Mouse (Mus musculus): ENCODE results near the gene Mettl27. TPM values are rescaled to one million over a fixed set of nuclear protein-coding genes. Genes with fewer than 3 reads are reported as not detected.
A peak's percentile ranks its signal among the peaks of the same experiment; 100 is the strongest.

Mettl27 gene
- total RNA-seq, 1 experiment from 2014 or later, result 7.4 TPM

DNA sequence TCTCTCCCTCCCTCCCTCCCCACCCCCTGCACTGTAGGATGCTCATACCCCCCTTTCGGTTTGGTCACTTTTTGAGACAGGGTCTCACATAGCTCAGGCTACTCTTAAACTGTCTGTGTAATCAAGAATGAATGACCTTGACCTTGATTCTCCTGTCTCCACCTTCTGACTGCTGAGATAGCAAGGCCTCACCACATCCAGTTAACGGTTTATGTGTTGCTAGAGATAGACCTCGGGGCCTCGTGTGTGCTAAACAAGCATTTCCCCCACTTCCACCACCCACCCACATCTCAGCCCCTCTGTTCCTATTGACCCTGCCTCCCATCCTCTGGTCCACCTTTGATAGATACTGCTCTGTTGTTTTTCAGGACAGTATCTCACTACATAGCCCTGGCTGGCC is 45.7 kb downstream of the Mettl27 start:
- no peak for ATAC-seq (replicated peaks; ENCODE audit: low read depth, poor library complexity, severe bottlenecking)

DNA sequence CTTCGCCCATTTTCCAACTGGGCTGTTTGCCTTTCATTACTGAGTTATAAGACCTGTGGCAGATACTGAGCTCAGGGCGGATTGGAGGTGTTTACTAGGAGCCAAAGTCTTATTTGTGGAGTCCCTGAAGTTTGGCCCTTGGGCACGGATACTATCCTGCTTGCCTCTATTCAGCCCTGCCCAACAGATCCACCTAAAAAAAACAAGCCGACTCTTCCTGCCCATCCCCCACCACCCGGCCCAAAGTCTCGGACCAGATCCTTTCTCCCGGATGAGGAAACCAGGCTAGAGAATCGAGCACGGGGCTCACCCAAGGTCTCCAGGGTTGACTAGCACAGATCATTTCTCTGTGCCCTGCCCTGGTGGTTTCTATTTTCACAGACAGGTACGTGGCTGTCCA is 49.0 kb downstream of the Mettl27 start:
- ATAC-seq (replicated peaks; ENCODE audit: low read depth, poor library complexity, severe bottlenecking), result no peak

DNA sequence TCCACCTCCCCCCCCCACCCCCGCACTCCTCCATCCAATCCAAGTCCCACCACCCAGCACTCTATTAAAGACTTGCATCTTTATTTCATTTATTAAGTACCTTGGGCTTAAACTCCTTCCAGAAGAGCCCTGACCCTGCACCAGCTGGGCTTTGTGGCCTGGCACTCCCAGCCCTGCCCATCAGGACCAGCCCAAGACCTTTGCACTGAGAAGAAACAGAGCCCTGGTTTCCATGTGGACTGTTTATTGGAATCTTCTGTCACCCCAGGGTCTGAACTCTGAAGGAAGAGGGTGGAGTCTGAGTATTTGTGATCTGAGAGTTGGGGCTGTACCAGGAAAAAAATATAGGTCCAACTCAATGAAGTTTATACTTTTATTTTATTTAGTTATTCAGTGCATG is 50.9 kb downstream of the Mettl27 start:
- ATAC-seq (replicated peaks; ENCODE audit: low read depth, poor library complexity, severe bottlenecking), result no peak

DNA sequence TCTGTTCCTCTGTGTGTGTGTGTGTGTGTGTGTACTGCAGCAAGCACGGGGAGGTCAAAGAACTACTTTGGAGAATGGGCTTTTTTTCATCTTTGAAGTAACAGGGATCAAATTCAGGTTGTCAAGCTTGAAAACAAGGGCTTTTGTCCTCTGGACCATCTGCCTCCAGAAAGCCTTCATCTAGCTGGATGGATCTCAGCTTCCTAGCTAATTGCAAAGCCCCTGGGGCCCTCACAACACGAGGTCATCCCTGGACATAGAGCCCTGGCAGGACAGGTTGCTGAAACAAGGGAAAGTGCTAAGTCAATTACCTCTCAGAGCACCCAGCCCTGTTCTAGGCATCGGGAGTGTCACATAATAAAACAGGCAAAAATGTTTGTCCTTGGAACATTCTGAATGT is 51.6 kb downstream of the Mettl27 start:
- no peak for ATAC-seq (replicated peaks; ENCODE audit: low read depth, poor library complexity, severe bottlenecking)

DNA sequence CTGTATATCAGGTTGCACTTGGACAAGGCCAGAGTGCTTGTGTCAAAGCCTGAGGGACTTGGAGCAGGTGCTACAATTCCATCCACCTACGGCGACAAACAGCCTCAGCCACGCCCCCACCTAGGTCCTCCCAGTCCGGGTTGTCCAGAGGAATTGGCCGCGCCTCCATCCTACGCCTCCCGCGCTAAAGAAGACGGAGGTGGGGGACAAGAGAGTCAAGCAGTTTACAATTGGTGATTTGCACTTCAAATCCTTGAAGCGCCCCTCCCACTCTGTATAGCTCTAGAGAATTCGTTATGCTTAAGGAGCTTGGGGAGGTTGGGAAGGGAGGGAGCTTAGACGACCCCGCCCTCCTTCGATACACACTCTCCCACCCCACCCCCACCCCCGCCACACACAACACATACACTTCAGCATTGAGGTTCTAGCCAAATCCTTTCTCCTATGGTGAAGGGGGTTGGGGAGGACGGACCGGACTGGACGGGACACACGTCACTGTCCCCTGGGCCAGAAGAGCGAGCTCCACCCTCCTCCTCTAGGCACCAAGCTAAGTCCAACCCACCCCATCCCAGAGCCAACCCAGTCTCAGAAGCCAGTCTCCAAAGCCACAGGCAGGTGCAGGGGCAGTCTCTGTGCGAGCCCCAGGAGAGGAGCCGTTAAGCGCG is 53.6 kb downstream of the Mettl27 start, which contains the start of gene Cldn3:
Gene Cldn3, plus strand, starts transcription at position 582 of the 665 bp plus-strand sequence.
- peak; percentile 42; the same call in 1 of the 2 replicates for ATAC-seq (replicated peaks; ENCODE audit: low read depth, poor library complexity, severe bottlenecking)

DNA sequence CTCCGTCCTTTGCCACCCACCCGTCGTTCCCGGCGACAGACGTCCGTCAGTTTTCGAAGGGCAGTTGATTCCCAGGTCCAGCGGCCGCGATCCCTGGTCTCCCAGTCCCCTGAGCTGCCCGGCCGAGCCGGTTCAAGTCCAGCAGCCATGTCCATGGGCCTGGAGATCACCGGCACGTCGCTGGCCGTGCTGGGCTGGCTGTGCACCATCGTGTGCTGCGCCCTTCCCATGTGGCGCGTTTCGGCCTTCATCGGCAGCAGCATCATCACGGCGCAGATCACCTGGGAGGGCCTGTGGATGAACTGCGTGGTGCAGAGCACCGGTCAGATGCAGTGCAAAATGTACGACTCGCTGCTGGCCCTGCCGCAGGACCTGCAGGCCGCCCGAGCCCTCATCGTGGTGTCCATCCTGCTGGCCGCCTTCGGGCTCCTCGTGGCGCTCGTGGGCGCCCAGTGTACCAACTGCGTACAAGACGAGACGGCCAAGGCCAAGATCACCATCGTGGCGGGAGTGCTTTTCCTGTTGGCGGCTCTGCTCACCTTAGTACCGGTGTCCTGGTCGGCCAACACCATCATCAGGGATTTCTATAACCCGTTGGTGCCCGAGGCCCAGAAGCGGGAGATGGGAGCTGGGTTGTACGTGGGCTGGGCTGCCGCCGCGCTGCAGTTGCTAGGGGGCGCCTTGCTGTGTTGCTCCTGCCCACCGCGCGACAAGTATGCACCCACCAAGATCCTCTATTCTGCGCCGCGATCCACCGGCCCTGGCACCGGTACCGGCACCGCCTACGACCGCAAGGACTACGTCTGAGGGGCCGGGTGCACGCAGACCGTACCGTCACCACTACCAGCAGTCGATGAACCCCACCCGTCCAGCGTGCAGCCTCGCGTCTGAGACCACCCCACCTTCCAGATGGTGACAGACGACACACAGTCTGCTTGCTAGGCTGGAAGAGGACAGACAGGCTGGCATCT is 54.4 kb downstream of the Mettl27 start:
- ATAC-seq (replicated peaks; ENCODE audit: low read depth, poor library complexity, severe bottlenecking), result peak; percentile 59; the same call in 1 of the 2 replicates

DNA sequence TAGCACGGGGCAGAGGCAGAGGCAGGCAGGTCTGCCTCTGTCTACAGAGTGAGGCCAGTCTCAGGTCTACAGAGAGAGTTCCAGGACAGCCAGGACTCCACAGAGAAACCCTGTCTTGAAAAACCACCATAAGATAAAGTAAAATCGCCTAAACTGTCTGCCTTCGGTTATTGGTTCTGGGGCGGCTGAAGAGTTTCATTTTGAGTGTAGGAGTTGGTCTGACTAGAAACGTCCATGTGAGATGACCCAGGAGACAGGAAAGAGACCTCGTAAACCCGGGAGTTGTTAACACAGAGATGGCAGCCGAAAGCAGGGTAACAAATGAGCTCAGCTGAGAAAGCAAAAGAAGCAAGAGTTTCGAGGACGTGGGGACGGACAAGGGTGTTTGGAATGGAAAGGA is 57.0 kb downstream of the Mettl27 start:
- ATAC-seq (replicated peaks; ENCODE audit: low read depth, poor library complexity, severe bottlenecking), result no peak

DNA sequence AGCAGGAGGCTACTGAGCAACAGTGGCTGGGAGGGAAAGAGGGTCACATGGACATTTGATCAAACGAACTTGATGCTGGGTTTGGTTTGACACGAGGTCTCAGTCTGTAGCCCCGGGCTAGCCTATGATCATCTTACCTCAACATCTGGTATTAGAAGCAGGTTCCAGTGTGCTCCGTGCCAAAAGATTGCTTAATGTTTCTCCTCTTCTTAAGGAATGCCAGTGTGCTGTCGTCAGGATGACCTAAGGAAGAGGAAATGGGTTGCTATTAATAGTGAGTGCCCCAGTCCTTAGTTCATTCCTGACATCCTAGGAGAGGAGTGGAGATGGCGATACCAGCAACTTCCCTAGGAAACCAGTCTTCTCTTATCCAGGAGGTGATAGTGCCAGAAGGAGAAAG is 57.6 kb downstream of the Mettl27 start:
- no peak for ATAC-seq (replicated peaks; ENCODE audit: low read depth, poor library complexity, severe bottlenecking)

Other genes starting within 250 kb of the Mettl27 start
- gene Limk1, start 243.8 kb upstream of the Mettl27 start, total RNA-seq (2017), result 12.6 and 15.1 TPM in 2 replicates
- not detected in 2 replicates for gene Eln, start 185.0 kb upstream of the Mettl27 start, total RNA-seq (2017)
- gene Tmem270, start 25.6 kb upstream of the Mettl27 start, total RNA-seq (2017), result not detected in 2 replicates
- gene Cldn13, start 16.8 kb upstream of the Mettl27 start, total RNA-seq (2017), result 30.1 and 31.1 TPM in 2 replicates
- gene Cldn4, start 14.6 kb downstream of the Mettl27 start, total RNA-seq (2017), result 0.92 TPM in 1 of 2 replicates, not detected in the other
- not detected in 2 replicates for gene Cldn3, start 53.8 kb downstream of the Mettl27 start, total RNA-seq (2017)
- 37.5 and 40.1 TPM in 2 replicates for gene Abhd11, start 76.8 kb downstream of the Mettl27 start, total RNA-seq (2017)
- gene Stx1a, start 91.1 kb downstream of the Mettl27 start, total RNA-seq (2017), result 0.27 TPM in 1 of 2 replicates, not detected in the other
- gene Dnajc30, start 131.8 kb downstream of the Mettl27 start, total RNA-seq (2017), result 3.9 and 10.9 TPM in 2 replicates
- gene Bud23, start 132.6 kb downstream of the Mettl27 start, total RNA-seq (2017), result 46.5 and 71.2 TPM in 2 replicates
- not detected in 2 replicates for gene Vps37d, start 145.9 kb downstream of the Mettl27 start, total RNA-seq (2017)
- not detected in 2 replicates for gene Mlxipl, start 157.5 kb downstream of the Mettl27 start, total RNA-seq (2017)
- gene Tbl2, start 217.3 kb downstream of the Mettl27 start, total RNA-seq (2017), result 12.7 and 18.0 TPM in 2 replicates
- 30.3 and 32.8 TPM in 2 replicates for gene Bcl7b, start 235.9 kb downstream of the Mettl27 start, total RNA-seq (2017)